Mouse (Mus musculus): Measurements from ENCODE around the gene Aqp12.

- TF ChIP-seq CTCF (IDR thresholded peaks at IDR 0.05; ENCODE audit: low read depth, low read length), result no peak
- TF ChIP-seq POLR2A (IDR thresholded peaks at IDR 0.05; ENCODE audit: borderline replicate concordance, low read depth, low read length), result no peak
These were observed 7.2 kb downstream of the Aqp12 start for GRCm38 (mm10) chr1:93013367-93013766.
